Mouse (Mus musculus) forebrain, embryonic 15.5 days (tissue): ENCODE results near the gene Ccdc58. TPM values are rescaled to one million over a fixed set of nuclear protein-coding genes. Genes with fewer than 3 reads are reported as not detected.
"Not testable (repeated sequence)": the region's sequence is repeated elsewhere in the genome, so short reads cannot be mapped to it uniquely, and the experiment has no call there.

ENCODE experiments used
- ATAC-seq: fragments of 200-750 bp; cut with Nextera tagmentation; replicated peaks from 2 replicates; pipeline ENCODE4 v1.8.0; 2017; ENCODE audit warnings: mild to moderate bottlenecking, moderate TSS enrichment, moderate library complexity
- H3K27ac ChIP-seq: fragments of 300-500 bp; sonication (generic); replicated peaks from 2 replicates; pipeline ENCODE4 v1.5.1; 2015; ENCODE audit warnings: mild to moderate bottlenecking, inconsistent platforms
- H3K27me3 ChIP-seq: fragments of 300-500 bp; sonication (generic); 2 replicates; pipeline ENCODE4 v1.6.1; 2015; ENCODE audit warnings: inconsistent platforms
- H3K36me3 ChIP-seq: fragments of 300-500 bp; sonication (generic); 2 replicates; pipeline ENCODE4 v1.6.1; 2015; ENCODE audit warnings: mild to moderate bottlenecking, inconsistent platforms
- H3K4me1 ChIP-seq: fragments of 300-500 bp; sonication (generic); 2 replicates; pipeline ENCODE4 v1.6.1; 2015; ENCODE audit warnings: inconsistent platforms
- H3K4me2 ChIP-seq: fragments of 300-500 bp; sonication (generic); replicated peaks from 2 replicates; pipeline ENCODE4 v1.6.1; 2015; ENCODE audit warnings: mild to moderate bottlenecking, inconsistent platforms
- H3K4me3 ChIP-seq: fragments of 300-500 bp; sonication (generic); 2 replicates; pipeline ENCODE4 v1.5.1; 2015; ENCODE audit warnings: mild to moderate bottlenecking, inconsistent platforms
- H3K9ac ChIP-seq: fragments of 300-500 bp; sonication (generic); replicated peaks from 2 replicates; pipeline ENCODE4 v1.6.1; 2015; ENCODE audit warnings: mild to moderate bottlenecking, inconsistent platforms
- H3K9me3 ChIP-seq: fragments of 300-500 bp; sonication (generic); 2 replicates; pipeline ENCODE4 v1.6.1; 2016; ENCODE audit warnings: inconsistent platforms
- WGBS: fragments of 180-500 bp; shearing (Covaris S2); methylation state at CpG from one replicate; pipeline ENCODE4 v1.1.7; 2015; ENCODE audit warnings: mixed read lengths; 5-methylcytosine and 5-hydroxymethylcytosine counted together
- polyA plus RNA-seq: library from polyadenylated mRNA; unstranded; fragments of >200 nt; fragmentation: Nextera tagmentation; extraction: Ambion mirVana; gene quantifications from 2 replicates; pipeline ENCODE4 v1.2.1, GENCODE M21; 2015

The Ccdc58 gene
- polyA plus RNA-seq = 34.7 and 35.4 TPM in 2 replicates

DNA sequence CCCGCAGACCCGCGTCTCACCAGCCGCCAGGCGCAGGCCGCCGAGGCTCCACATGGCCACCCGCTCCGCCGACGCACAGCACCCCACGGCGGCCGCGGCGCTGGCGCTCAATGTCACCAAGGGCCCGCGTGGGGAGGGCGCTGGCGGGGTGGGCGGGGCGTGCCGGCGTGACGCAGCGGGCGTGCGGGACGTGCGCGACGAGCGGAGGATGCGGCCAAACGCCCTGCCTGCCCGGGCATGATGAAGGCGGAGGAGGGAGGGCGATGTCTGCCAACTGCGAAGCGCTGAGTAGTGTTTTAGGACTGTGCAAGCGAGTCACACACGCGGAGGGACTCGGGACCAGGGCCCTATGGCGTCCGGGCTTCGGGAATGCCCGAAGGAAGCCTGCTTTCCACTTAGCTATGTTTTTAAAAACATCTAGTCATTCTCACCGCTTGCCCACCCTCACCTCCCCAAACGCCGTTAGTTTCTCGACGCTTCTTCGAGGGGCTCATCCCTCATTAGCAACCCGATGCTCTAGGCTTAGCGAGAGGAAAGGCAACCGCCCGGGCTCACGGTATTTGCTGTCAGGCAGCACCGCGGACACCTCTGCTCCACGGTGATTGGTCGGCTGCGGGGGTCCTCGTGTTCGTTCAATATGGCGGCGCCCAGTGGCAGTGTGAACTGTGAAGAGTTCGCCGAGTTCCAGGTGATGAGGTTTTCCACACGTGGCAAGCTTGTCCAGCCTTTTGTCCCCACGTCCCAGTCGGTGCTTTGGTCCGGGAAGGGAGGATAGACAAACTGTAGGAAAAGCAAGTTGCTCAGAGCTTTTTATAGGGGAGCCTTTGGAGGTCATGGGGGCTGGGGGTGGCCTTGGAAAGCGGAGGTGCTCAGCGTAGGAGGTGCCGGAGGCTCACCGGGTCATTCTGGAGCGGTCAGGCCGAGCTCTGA is at the start of gene Ccdc58, which contains the start of gene Fam162a:
Gene Ccdc58 (plus strand): TSS at position 236 of the 930 bp plus-strand sequence.
Gene Fam162a (minus strand): TSS at position 145 of the 930 bp plus-strand sequence.
- Histone ChIP-seq H3K4me2 (peak within 1 kb of the TSS; percentile 80), H3K4me3 (peak within 1 kb of the TSS; percentile 63), H3K9me3 (no peaks in the 10 kb centered on the region), H3K4me1 (peaks cover 32% of the 10 kb centered on the region), H3K36me3 (no peaks in the 10 kb centered on the region), H3K9ac (peak within 1 kb of the TSS; percentile 84), H3K27ac (peak within 1 kb of the TSS; percentile 99), H3K27me3 (no peaks in the 10 kb centered on the region)
- ATAC-seq = peak; percentile 97
- under 1% methylated on average over 80 of the region's 81 CpGs for WGBS

- not testable (repeated sequence) for H3K4me2 ChIP-seq, ATAC-seq, H3K4me1 ChIP-seq, H3K27me3 ChIP-seq, H3K4me3 ChIP-seq, H3K9ac ChIP-seq, H3K9me3 ChIP-seq, H3K27ac ChIP-seq
- peaks cover 51% of the 10 kb centered on the region for H3K36me3 ChIP-seq
- WGBS = 92% methylated on average over 2 of the region's 2 CpGs
These were observed 43.4 kb upstream of the Ccdc58 start for GRCm38 (mm10) chr16:36028120-36028519.

GRCm38 (mm10) chr16:36040640-36041624 is 30.6 kb upstream of the Ccdc58 start, which contains the start of gene Wdr5b:
TSS of gene Wdr5b (plus strand) at chr16:36041190.
- ATAC-seq = peak; percentile 99
- Histone ChIP-seq H3K27ac (peak within 1 kb of the TSS; percentile 81), H3K9ac (peak within 1 kb of the TSS; percentile 65), H3K4me2 (peak within 1 kb of the TSS; percentile 67), H3K4me3 (peak within 1 kb of the TSS; percentile 61), H3K9me3 (no peaks in the 10 kb centered on the region), H3K27me3 (no peaks in the 10 kb centered on the region), H3K4me1 (peaks cover 17% of the 10 kb centered on the region), H3K36me3 (peaks cover 36% of the 10 kb centered on the region)
- 2% methylated on average over 39 of the region's 39 CpGs for WGBS

GRCm38 (mm10) chr16:36041625-36042020 is 29.9 kb upstream of the Ccdc58 start:
- Histone ChIP-seq H3K4me1 (peaks cover 17% of the 10 kb centered on the region), H3K4me3 (peak overlapping the region; percentile 61), H3K27me3 (no peaks in the 10 kb centered on the region), H3K9me3 (no peaks in the 10 kb centered on the region), H3K9ac (peak overlapping the region; percentile 65), H3K4me2 (peak overlapping the region; percentile 67), H3K27ac (peak overlapping the region; percentile 81), H3K36me3 (peaks cover 37% of the 10 kb centered on the region)
- 28% methylated on average over 11 of the region's 11 CpGs for WGBS
- ATAC-seq = no peak

DNA sequence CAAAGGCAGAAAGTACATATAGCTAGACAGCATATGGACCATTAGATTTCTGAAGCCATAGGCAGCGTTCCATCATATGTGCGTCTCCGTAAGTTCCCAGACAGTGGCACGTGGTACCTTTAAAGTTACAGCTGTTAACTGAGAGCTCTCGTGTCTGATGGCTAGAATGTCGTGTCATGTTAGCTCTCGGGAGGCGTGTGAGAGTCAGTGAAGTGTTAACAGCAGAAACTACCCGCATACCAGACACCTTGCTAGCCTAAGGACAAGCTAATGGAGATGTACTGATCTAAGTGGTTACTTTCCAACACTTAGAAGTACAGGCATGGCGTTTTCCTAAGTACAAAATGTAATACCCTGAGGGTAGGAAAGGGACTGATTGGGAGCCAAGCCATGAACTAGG is 28.4 kb upstream of the Ccdc58 start:
- no peak overlapping the region for H3K4me3 ChIP-seq
- H3K9me3 ChIP-seq = no peaks in the 10 kb centered on the region
- WGBS = 87% methylated on average over 10 of the region's 10 CpGs
- no peak for ATAC-seq
- H3K4me1 ChIP-seq = peaks cover 17% of the 10 kb centered on the region
- H3K27ac ChIP-seq = no peak overlapping the region
- H3K9ac ChIP-seq = no peak overlapping the region
- H3K4me2 ChIP-seq = no peak overlapping the region
- peaks cover 41% of the 10 kb centered on the region for H3K36me3 ChIP-seq
- no peaks in the 10 kb centered on the region for H3K27me3 ChIP-seq

- Histone ChIP-seq H3K9ac (no peak overlapping the region), H3K9me3 (no peaks in the 10 kb centered on the region), H3K4me3 (no peak overlapping the region), H3K27me3 (no peaks in the 10 kb centered on the region), H3K27ac (no peak overlapping the region), H3K36me3 (peaks cover 49% of the 10 kb centered on the region), H3K4me1 (peaks cover 17% of the 10 kb centered on the region), H3K4me2 (no peak overlapping the region)
- 91% methylated on average over 4 of the region's 4 CpGs for WGBS
- ATAC-seq = no peak
These were observed 27.5 kb upstream of the Ccdc58 start for GRCm38 (mm10) chr16:36043964-36044363.

- H3K36me3 ChIP-seq = peaks cover 65% of the 10 kb centered on the region
- no peaks in the 10 kb centered on the region for H3K27me3 ChIP-seq
- peaks cover 1% of the 10 kb centered on the region for H3K4me1 ChIP-seq
- no peak overlapping the region for H3K4me3 ChIP-seq
- ATAC-seq = no peak
- no peak overlapping the region for H3K4me2 ChIP-seq
- H3K9me3 ChIP-seq = no peaks in the 10 kb centered on the region
- WGBS = 89% methylated on average over 4 of the region's 4 CpGs
- H3K27ac ChIP-seq = no peak overlapping the region
- no peak overlapping the region for H3K9ac ChIP-seq
These were observed 23.9 kb upstream of the Ccdc58 start for GRCm38 (mm10) chr16:36047538-36047937.

- Histone ChIP-seq H3K9ac (no peak overlapping the region), H3K9me3 (no peaks in the 10 kb centered on the region), H3K36me3 (peaks cover 34% of the 10 kb centered on the region), H3K4me3 (no peak overlapping the region), H3K4me1 (no peaks in the 10 kb centered on the region), H3K4me2 (no peak overlapping the region), H3K27me3 (no peaks in the 10 kb centered on the region), H3K27ac (no peak overlapping the region)
- ATAC-seq = no peak
- 91% methylated on average over 6 of the region's 6 CpGs for WGBS
These were observed 20.0 kb upstream of the Ccdc58 start for GRCm38 (mm10) chr16:36051491-36051890.

DNA sequence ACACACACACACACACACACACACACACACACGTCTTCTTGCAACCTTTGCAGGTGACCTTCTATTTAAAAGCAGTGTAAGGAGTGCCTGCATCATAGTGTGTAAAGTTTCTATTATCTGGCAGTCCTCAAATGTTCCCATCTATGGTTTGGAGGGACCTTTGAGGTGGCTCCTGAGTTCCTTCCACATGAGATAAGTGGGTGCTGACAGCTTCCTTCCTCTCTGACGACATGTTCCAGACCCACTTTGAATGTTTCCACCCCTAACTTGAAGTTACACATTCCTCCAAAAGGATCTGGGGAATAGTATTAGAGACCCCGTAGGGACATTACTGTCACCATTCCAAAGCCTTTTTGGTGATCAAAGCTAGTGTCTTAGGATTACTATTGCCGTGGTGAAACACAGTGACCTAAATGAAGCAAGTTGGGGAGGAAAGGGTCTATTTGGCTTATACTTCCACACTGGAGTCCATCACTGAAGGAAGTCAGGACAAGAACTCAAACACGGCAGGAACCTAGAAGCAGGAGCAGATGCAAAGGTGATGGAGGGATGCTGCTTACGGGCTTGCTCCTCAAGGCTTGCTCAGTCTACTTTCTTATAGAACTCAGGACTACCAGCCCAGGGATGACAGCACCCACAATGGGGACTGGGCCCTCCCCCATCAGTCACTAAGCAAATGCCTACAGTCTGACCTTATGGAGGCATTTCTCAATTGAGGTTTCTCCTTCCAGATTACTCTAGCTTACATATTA is 17.8 kb upstream of the Ccdc58 start:
- Histone ChIP-seq H3K9me3 (no peaks in the 10 kb centered on the region), H3K4me3 (no peak overlapping the region), H3K27me3 (no peaks in the 10 kb centered on the region), H3K4me1 (no peaks in the 10 kb centered on the region), H3K9ac (no peak overlapping the region), H3K27ac (no peak overlapping the region), H3K4me2 (no peak overlapping the region), H3K36me3 (peaks cover 18% of the 10 kb centered on the region)
- WGBS = 92% methylated on average over 6 of the region's 6 CpGs
- ATAC-seq = no peak

DNA sequence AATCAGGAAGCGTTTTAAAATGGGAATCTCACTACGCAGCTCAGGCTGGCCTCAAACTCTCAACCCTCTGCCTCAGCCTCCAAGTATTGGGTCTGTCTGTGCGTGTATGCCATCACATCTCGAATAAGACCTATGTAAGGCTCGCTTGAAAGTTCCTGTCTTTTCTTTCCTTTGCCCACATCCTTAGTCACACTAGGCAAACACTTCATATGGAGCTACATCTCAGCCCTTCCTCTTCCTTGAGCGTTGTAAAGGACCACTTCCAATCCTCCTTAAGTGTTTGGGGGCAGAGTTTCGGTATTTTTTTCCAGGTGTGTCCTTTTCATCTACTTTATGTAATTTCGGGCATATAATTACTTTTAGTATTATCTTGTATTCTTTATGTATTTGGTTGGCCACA is 16.6 kb upstream of the Ccdc58 start:
- Histone ChIP-seq H3K4me3 (no peak overlapping the region), H3K36me3 (peaks cover 7% of the 10 kb centered on the region), H3K4me1 (no peaks in the 10 kb centered on the region), H3K27ac (no peak overlapping the region), H3K27me3 (no peaks in the 10 kb centered on the region), H3K9ac (no peak overlapping the region), H3K4me2 (no peak overlapping the region), H3K9me3 (no peaks in the 10 kb centered on the region)
- ATAC-seq = no peak
- 96% methylated on average over 8 of the region's 8 CpGs for WGBS

- Histone ChIP-seq H3K36me3 (no peaks in the 10 kb centered on the region), H3K4me1 (no peaks in the 10 kb centered on the region), H3K9me3 (no peaks in the 10 kb centered on the region), H3K27ac (no peak overlapping the region), H3K27me3 (no peaks in the 10 kb centered on the region), H3K4me2 (no peak overlapping the region), H3K4me3 (no peak overlapping the region), H3K9ac (no peak overlapping the region)
- 85% methylated on average over 11 of the region's 11 CpGs for WGBS
- ATAC-seq = no peak
These were observed 15.1 kb upstream of the Ccdc58 start for GRCm38 (mm10) chr16:36056416-36056815.
